Mouse (Mus musculus) frontal cortex, postnatal 25 days (tissue): Measurements from ENCODE around the gene Tmco1.
A peak's percentile ranks its signal among the peaks of the same experiment; 100 is the strongest.

Experiments used
- DNase-seq, 2 experiments: peaks; one replicate each; pipeline ENCODE4 v3.0.0; 2022; ENCODE audit warnings: low spot score in 2 of 2

The Tmco1 gene

GRCm38 (mm10) chr1:167308261-167309054, at the start of gene Tmco1:
Gene Tmco1, plus strand, starts transcription at chr1:167308378.
- DNase-seq = peak; percentile 97 to 98

- DNase-seq = peak; percentile 29 to 43
These were observed 48.5 kb upstream of the Tmco1 start for GRCm38 (mm10) chr1:167259702-167260101.

GRCm38 (mm10) chr1:167261750-167262149, 46.4 kb upstream of the Tmco1 start:
- no peak for DNase-seq

GRCm38 (mm10) chr1:167262489-167263041, 45.6 kb upstream of the Tmco1 start:
- DNase-seq = no peak

GRCm38 (mm10) chr1:167265366-167265765, 42.8 kb upstream of the Tmco1 start:
- no peak for DNase-seq

DNA sequence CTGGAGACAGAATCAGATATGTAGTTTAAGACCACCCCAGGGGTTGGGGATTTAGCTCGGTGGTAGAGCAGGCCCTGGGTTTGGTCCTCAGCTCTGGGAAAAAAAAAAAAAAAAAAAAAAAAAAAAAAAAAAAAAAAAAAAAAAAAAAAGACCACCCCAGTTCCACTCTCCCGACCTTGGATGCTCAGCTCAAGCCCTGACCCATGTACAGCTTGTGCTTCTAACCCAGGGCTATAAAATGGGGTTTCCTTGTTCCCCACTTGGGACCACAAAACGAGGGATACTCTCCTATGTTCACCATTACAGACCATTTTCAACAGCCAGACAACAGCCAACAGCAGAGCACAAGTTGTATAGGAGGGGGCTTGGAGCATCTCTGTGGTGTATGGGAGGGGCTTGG, 41.5 kb upstream of the Tmco1 start:
- DNase-seq = no peak

DNA sequence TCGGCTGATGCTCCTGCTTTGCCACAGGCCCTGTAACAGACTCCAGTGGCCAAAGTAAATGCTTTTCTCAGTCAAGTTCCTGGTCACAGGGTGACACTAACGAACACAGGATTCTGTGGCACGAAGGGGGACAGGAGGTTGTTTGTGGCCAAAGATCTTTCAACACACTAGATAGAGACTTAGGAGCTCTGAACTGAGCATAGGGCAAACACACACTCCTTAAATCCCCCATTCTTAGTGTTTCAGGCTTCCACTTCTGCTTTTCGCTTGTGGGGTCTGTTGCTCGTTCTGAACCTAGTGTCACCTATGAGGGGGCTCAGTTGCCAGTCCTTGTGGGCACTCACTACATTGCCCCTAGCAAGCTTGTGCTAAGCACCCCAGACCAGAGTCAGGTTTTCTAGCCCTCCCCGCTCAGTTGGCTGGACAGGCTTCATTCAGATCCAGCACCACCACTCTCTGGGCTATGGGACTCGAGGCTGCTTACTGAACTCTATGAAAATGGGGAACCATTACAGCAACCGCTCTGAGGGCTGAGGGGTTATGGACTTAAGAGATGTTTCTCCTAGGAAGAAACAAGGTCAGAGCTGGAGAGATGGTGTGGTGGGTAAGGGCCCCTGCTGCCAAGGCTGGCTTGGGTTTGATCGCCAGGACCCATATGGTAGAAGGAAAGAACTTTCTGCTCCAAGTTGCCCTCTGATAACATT, 39.7 kb upstream of the Tmco1 start:
- no peak for DNase-seq

DNA sequence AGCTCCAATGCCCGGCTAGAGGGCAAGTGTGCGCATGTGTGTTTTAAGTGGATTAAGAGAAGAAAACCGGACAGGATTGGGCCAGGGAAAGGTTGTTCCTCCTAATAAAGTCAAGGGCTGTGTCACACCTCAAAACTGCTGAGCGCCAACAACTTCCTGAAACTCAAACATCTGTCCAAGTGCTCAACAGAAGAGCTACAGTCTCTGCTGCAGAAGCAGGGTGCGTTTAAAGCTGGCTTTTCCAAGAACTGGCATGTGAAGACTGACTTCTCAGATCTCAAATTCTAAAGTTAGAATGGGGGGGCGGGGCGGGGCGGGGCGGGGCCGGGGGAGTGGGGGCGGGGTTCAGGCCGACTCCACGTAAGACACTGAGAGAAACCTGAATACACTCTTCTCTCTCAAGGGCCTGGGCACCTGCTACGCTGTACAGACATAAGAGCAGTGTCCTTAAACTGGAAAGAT, 38.8 kb upstream of the Tmco1 start:
- DNase-seq = no peak

DNA sequence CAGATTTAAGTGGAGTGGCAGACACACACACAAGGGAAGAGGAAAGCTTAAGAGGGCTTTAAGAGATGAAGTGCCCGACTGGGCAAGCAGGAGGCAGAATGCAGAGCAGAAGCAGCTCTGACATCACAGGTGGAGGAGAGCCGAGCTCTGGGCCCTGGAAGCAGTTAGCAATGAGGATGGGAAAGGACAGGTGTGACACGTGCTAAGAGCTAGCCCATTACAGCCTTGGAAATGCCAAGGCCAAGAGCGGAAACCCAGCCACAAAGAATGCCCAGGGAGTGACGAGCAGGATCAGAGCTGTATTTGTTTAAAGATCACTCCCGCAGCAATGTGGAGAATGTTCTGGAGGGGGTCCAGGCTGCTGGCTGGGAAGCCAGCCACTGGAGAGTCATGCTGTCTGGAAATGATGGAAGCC, 38.3 kb upstream of the Tmco1 start:
- DNase-seq = peak; percentile 23 to 32

DNA sequence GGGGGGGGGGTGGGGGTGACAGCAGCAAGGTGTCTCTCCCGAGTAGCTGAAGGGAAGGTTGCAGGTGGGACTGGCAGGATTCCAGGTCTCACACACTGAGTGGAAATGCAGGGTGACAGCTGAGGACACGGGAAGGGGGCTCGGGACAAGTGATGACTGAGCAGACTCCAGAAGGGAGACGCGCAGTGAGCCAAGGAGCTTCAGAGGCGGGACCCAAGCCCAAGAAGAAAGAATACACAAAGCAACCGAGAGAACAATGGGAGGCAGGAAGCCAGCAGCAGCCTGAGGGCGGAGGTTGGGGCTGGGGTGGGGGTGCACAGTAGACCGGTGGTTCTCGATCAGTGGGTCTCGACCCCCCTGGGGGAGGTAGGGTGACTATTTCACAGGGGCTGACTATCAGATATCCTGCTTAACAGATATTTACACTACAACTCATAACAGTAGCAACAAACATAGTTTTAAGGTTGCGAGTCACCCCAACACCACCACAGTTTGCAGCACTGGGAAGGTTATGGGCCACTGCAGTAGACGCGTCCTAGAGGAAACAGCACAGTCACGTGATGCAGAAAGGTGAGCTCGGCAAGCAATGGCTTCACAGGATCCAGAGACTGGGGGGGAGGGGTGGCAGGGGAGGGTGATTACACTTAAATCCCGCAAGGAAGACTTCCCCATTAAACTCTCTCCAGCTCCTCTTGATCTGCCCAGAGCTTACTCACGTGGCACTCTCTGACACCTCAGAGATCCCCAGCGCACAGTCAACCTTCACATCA, 37.7 kb upstream of the Tmco1 start:
- no peak for DNase-seq

DNA sequence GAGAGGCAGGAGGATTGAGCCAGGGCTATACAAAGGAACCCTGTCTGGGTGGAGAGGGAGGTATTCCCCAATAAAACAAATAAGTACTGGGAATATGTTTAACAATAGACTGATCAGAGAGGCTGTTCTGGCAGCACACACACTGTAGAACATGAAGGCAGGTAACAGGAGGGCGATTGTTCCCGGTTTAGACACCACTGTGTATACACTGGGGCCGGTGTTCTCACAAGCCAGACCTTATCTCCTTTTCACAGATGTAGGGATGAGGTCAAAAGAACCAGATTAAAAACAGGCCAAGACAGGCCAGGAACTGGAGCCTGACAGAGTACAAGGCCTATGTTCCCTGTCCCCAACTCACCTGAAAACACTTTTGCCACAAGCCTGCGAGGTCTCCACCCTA, 36.9 kb upstream of the Tmco1 start:
- no peak for DNase-seq

DNA sequence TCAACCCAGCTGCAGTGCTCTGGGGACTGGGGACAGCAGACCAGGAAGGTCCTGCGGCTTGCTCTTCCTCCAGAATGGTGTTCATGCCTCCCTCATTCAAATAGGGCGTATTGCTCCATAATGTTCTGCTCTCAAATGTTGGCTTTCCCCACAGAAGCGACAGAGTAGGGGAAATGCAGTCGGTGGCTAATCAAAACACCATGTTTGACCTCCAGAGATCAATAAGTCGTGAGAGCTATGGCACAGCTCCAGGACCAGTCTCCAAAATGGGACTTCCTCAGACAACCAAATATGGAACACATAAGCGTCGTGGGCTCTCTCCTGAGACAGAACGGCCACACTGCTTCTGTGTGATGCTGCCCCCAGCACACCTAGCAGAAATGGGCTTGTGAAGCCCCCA, 36.3 kb upstream of the Tmco1 start:
- DNase-seq = no peak

DNA sequence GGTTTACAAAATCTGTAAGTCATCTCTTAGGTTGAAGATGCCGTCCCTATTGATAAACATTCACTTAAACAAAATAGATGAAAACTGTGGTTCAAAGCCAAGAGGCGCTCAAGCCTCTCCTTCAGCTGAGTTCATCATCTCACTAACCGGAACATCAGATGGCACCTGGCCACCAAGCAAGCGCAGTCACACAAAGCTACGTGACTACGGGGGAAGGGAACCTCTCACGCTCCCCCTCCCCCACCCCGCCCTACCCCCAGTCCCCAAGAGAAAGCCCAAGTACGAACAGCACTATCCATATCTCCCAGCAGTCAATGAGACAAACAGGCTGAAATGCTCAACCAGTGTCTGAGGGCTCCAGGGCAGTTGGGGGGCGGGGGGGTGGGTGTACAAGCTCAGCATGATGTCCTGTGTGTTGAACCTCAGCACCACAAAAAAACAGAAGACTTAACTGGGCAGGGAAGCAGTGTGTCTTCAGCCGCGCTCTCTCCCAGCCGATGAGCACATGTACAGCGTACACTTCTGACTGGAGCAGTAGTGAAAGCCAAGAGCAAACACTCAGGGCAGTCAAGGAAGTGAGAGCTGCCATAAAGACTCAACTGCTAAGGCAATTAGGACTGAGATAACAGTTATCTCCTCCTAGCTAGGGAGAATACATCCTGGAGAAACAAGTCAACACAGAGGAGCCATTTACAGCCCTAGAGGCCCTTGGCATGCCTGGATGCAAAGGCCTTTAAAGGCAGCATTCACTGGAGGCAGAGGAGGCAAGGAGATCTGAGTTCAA, 34.6 kb upstream of the Tmco1 start:
- DNase-seq = no peak

DNA sequence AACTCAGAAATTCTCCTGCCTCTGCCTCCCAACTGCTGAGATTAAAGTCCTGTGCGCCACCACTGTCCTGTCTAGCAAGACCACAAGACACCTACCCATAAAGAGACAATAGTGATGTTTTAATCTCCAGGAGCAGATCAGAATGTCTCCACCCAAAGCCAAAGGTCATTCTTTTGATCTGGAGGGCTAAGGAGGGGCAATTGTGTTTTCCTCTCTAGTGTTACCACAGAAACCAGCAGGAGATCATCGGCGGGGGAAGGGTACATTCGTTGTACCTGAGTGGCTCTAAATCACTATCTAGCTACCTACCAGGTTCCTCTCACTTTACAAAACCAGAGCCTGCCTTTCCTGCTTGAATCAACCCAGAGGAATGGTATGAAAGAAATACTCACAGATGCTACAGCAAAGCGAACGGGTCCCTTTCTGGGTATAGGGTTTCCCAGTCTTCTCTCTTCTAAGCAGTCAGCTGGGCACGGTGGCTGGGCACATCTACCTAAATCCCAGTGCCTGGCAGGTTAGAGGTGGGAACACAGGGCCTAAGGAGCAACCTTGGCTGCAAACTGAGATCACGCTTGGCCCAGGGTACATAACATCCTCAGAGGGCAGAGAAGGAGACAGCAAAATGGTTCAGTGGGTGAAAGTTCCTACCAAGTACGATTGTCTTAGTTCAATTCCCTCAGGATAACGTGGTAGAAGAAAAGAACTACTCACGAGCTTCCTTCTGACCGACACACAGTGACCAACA, 33.4 kb upstream of the Tmco1 start:
- DNase-seq = no peak

GRCm38 (mm10) chr1:167278395-167278794, 29.8 kb upstream of the Tmco1 start:
- no peak for DNase-seq

DNA sequence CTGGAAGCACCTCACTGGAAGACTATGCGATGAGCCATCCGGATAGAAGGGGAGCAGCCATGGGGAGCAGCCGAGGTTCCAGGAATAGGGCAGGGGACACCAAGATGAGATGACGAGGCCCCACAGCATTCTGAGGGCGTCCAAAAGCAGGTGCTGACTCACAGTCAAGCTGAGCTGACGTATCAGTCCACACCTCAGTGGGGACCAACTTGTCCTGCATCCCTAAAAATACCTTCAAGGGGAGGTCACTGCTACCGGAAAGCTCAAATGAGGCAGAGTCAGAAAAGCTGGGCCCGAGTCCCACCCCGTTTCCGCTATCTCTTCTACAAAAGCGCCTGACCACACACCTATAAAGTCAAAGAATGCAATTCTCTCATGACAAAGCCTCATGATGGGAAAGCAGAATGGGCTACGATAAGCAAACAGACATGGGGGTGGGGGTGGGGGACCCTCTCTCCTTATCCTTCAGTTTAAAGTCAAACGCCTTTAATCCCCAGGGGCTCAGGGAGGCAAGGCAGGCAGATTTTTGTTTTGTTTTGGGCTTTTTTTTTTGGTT, 28.9 kb upstream of the Tmco1 start:
- DNase-seq = no peak

- DNase-seq = no peak
These were observed 28.1 kb upstream of the Tmco1 start for GRCm38 (mm10) chr1:167280061-167280460.

DNA sequence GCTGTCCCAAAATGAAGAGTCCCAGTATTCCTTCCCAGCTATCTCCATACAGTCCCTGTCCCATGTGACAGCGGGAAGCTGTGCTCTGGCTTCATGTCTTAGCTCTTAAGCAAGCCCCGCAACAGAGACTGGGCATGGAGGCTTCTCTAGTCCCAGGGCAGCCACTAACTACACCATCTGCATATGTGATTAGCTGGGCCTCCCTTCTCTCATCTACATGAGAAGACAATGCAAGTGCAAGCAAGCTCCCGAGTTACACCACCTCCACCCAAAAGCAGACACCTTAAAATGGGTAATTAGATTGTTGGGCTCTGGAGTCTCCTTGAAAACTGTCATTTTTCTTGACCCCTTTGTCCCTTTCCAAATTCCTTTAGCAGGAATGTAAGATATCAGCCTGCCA, 26.1 kb upstream of the Tmco1 start:
- DNase-seq = no peak

GRCm38 (mm10) chr1:167282768-167283167, 25.4 kb upstream of the Tmco1 start:
- DNase-seq = no peak
